Mouse (Mus musculus) stomach, embryonic 15.5 days (tissue): ENCODE measurements around the gene Gstp1. TPM values are rescaled to one million over a fixed set of nuclear protein-coding genes. Genes with fewer than 3 reads are reported as not detected.

Experiments
- ATAC-seq: fragments of 200-750 bp; cut with Nextera tagmentation; 2 replicates; pipeline ENCODE4 v1.8.0; 2017; ENCODE audit warnings: low read depth, moderate number of reproducible peaks, moderate TSS enrichment; ENCODE audit not compliant: insufficient read depth, low FRiP score
- H3K27ac ChIP-seq: fragments of 300-500 bp; sonication (generic); 2 replicates; pipeline ENCODE4 v1.5.1; 2015; ENCODE audit warnings: mild to moderate bottlenecking, inconsistent platforms
- H3K27me3 ChIP-seq: fragments of 300-500 bp; sonication (generic); replicated peaks from 2 replicates; pipeline ENCODE4 v1.6.1; 2015; ENCODE audit warnings: inconsistent platforms
- H3K36me3 ChIP-seq: fragments of 300-500 bp; sonication (generic); 2 replicates; pipeline ENCODE4 v1.6.1; 2015; ENCODE audit warnings: inconsistent platforms
- H3K4me1 ChIP-seq: fragments of 300-500 bp; sonication (generic); 2 replicates; pipeline ENCODE4 v1.6.1; 2015; ENCODE audit warnings: inconsistent platforms
- H3K4me2 ChIP-seq: fragments of 300-500 bp; sonication (generic); 2 replicates; pipeline ENCODE4 v1.6.1; 2015; ENCODE audit warnings: mild to moderate bottlenecking, inconsistent platforms
- H3K4me3 ChIP-seq: fragments of 300-500 bp; sonication (generic); replicated peaks from 2 replicates; pipeline ENCODE4 v1.5.1; 2015; ENCODE audit warnings: inconsistent platforms
- H3K9ac ChIP-seq: fragments of 300-500 bp; sonication (generic); 2 replicates; pipeline ENCODE4 v1.6.1; 2015; ENCODE audit warnings: inconsistent platforms
- H3K9me3 ChIP-seq: fragments of 300-500 bp; sonication (generic); 2 replicates; pipeline ENCODE4 v1.6.1; 2016; ENCODE audit warnings: inconsistent platforms
- WGBS: fragments of 180-500 bp; shearing (Covaris S2); methylation state at CpG from one replicate; pipeline ENCODE4 v1.1.7; 2015; 5-methylcytosine and 5-hydroxymethylcytosine counted together
- polyA plus RNA-seq: library from polyadenylated mRNA; unstranded; fragments of >200 nt; fragmentation: Nextera tagmentation; extraction: Ambion mirVana; gene quantifications from 2 replicates; pipeline ENCODE4 v1.2.1, GENCODE M21; 2015

Gstp1 gene
- polyA plus RNA-seq, 1 experiment from 2014 or later, result 711 TPM

DNA sequence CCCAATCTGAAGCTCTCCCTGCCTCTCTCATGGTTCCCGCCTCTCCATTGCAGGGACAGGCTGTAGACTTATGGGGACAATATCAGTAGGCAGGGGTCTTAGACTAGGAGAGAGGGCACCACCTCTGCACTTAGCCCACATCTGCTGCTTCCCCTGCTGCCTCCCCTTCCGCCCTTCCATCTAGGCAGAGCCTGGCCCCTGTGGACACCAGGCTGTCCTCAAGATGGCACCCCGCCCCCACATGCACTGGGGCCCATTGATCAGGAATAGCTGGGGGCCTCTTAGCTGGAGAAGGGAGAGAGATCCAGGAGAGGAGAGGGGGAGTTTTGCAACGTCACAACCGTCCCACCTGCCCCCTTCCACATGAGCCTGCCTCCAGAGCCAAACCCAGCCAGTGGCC is 45.4 kb downstream of the Gstp1 start, which contains the start of gene Tbx10:
Gene Tbx10 (plus strand): TSS at position 337 of the 400 bp plus-strand sequence.
- no peak within 1 kb of the TSS for H3K4me3 ChIP-seq
- no peaks in the 10 kb centered on the region for H3K27me3 ChIP-seq
- no peak within 1 kb of the TSS for H3K27ac ChIP-seq
- H3K9me3 ChIP-seq, result no peaks in the 10 kb centered on the region
- H3K9ac ChIP-seq, result no peak within 1 kb of the TSS
- ATAC-seq, result no peak
- H3K4me1 ChIP-seq, result no peaks in the 10 kb centered on the region
- no peak within 1 kb of the TSS for H3K4me2 ChIP-seq
- WGBS, result 58% methylated on average over 5 of the region's 5 CpGs
- H3K36me3 ChIP-seq, result no peaks in the 10 kb centered on the region

DNA sequence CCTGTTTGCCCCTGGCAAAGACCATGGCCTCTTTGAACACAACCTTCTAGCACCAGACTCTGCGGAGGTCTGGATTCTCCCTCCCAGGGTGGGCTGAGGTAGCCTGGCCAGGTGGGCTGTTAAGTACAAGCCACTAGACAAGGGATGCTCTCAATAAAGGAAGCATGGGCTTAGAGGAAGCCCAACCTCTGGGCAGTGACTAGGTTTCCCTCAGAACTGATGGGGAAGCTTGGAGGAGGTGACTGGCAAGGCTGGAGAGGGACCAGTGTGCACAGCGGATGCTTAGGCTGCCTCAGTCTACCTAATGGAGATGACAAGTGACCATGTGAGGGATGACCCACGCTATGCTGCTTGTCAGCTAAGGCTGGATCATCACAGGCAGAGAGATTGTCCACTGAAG is 45.8 kb downstream of the Gstp1 start:
- Histone ChIP-seq H3K27me3 (no peaks in the 10 kb centered on the region), H3K4me2 (no peak overlapping the region), H3K4me3 (no peak overlapping the region), H3K4me1 (peaks cover 2% of the 10 kb centered on the region), H3K27ac (no peak overlapping the region), H3K36me3 (no peaks in the 10 kb centered on the region), H3K9ac (no peak overlapping the region), H3K9me3 (no peaks in the 10 kb centered on the region)
- ATAC-seq, result no peak
- whole genome bisulfite sequencing, result 81% methylated on average over 3 of the region's 3 CpGs

DNA sequence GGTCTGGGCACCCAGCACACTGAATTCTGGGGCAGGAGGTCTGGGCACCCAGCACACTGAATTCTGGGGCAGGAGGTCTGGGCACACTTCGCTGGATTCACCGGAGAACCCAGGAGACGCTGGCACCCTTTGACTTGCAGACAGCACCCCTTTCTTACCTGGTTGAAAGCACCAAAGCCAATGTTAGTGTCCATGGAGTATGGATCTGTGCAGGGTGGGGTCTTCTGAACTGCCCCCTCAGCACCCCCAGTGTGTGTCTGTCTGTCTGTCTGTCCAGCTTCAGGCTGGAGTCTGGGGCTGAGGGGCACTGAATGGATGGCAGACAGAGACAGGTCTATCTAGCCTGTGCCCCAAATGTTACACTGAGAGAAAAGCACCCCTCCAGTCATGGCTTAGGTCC is 46.2 kb downstream of the Gstp1 start:
- H3K9me3 ChIP-seq, result no peaks in the 10 kb centered on the region
- no peak overlapping the region for H3K4me3 ChIP-seq
- H3K27me3 ChIP-seq, result no peaks in the 10 kb centered on the region
- no peak overlapping the region for H3K9ac ChIP-seq
- no peak overlapping the region for H3K27ac ChIP-seq
- ATAC-seq, result no peak
- no peaks in the 10 kb centered on the region for H3K36me3 ChIP-seq
- no peak overlapping the region for H3K4me2 ChIP-seq
- 86% methylated on average over 3 of the region's 3 CpGs for WGBS
- peaks cover 6% of the 10 kb centered on the region for H3K4me1 ChIP-seq

DNA sequence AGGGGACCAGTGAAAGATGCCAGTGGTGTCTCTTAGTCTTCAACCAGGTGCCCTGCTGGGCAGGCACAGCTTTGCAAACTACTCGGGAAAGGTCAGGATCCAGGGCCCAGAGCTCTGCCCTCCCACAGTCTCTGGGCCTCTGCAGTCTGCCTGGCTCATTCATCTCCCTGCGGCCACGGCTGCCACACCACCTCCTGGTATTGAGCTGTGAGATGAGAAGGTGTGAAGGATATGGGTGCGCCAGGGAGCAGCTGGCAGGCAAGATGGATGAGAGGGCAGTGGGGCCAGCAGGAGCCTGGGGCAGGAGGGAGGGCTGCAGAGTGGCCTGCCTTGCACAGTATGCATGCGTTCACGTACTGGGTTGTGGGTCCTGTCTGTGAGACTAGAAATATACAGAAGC is 47.0 kb downstream of the Gstp1 start:
- 33% methylated on average over 6 of the region's 6 CpGs for WGBS

DNA sequence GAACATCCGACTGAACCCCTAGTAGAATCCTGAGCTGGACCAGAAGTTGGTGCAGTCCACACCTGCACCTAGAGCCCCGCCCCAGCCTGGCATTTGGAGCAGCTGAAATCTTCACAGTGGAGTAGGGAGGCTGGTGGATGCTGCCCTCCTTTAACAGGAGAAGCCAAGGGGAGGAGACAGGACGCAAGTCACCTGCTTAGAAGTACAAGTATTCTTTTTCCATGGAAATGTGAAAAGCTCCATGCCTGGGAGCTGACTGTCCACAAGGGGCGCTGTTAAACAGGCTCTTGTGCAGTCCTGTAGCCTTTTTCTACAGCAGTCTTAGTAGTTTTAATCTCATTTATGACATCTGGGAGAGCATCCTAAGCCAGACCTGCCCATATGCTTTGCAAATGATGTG is 49.0 kb downstream of the Gstp1 start:
- ATAC-seq, result no peak
- WGBS, result 84% methylated on average over 4 of the region's 4 CpGs
- no peak overlapping the region for H3K4me2 ChIP-seq
- no peak overlapping the region for H3K4me3 ChIP-seq
- no peaks in the 10 kb centered on the region for H3K27me3 ChIP-seq
- H3K9me3 ChIP-seq, result no peaks in the 10 kb centered on the region
- no peaks in the 10 kb centered on the region for H3K36me3 ChIP-seq
- no peak overlapping the region for H3K9ac ChIP-seq
- H3K4me1 ChIP-seq, result peaks cover 18% of the 10 kb centered on the region
- H3K27ac ChIP-seq, result no peak overlapping the region

More for the DNA sequence above, 47.0 kb downstream of the Gstp1 start:
- Histone ChIP-seq H3K27ac (no peak overlapping the region), H3K36me3 (no peaks in the 10 kb centered on the region), H3K27me3 (no peaks in the 10 kb centered on the region), H3K9ac (no peak overlapping the region), H3K4me1 (peaks cover 9% of the 10 kb centered on the region), H3K4me2 (no peak overlapping the region), H3K4me3 (no peak overlapping the region), H3K9me3 (no peaks in the 10 kb centered on the region)
- ATAC-seq, result no peak

DNA sequence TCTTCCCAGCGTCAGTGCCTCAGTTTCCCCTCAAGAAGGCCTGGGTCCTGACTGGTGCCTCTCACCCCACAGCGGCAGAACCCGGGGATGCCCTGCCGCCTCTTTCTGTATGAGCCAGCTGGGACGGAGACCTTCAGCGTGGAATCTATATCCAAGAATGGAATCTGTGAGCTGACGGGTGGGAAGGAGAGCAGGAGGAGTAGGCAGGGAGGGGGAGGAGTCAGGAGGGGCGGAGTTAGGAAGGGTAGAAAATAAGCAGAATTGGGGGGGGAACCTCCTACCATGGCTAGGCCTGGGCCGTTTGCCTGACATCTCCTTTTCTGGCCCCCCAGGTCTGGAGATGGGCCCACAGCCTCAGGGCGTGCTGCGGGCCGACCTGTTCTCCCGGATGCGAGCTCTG is 49.7 kb downstream of the Gstp1 start:
- Histone ChIP-seq H3K36me3 (no peaks in the 10 kb centered on the region), H3K27ac (no peak overlapping the region), H3K9me3 (no peaks in the 10 kb centered on the region), H3K27me3 (no peaks in the 10 kb centered on the region), H3K9ac (no peak overlapping the region), H3K4me3 (no peak overlapping the region), H3K4me2 (no peak overlapping the region), H3K4me1 (peaks cover 18% of the 10 kb centered on the region)
- ATAC-seq, result no peak
- 86% methylated on average over 14 of the region's 14 CpGs for WGBS

DNA sequence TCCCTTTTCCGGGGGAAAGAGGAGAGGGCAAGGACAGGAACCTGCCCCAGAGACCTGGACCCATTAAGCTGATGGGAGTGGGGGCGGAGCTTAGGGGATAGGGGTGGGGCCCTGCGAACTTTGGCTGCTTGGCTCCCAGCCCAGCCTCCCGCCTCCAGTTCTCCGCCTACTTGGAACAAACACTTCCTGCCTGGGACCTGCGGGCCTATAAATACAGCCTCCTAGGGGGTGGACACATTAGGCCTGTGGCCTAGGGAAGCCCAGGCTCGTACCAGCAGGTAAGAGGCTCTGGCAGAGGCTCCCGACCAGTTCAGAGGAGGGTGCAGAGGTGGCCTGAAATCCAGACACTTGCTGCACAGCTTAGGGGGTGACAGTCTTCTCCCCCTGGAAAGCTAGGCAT is 51.5 kb downstream of the Gstp1 start, which contains the start of gene Acy3:
Gene Acy3 (plus strand): TSS at position 237 of the 400 bp plus-strand sequence.
- H3K9ac ChIP-seq, result no peak within 1 kb of the TSS
- no peak within 1 kb of the TSS for H3K4me3 ChIP-seq
- 9% methylated on average over 8 of the region's 8 CpGs for WGBS

More for the DNA sequence above, 51.5 kb downstream of the Gstp1 start, which contains the start of gene Acy3:
- H3K9me3 ChIP-seq, result no peaks in the 10 kb centered on the region
- peak; percentile 75 for ATAC-seq
- H3K36me3 ChIP-seq, result no peaks in the 10 kb centered on the region
- H3K4me1 ChIP-seq, result peaks cover 18% of the 10 kb centered on the region
- peak within 1 kb of the TSS; percentile 28; the same call in 1 of the 2 replicates for H3K4me2 ChIP-seq
- H3K27ac ChIP-seq, result 0 out of 2 replicates have a peak within 1 kb of the TSS, but pooled peaks have one; percentile 44
- no peaks in the 10 kb centered on the region for H3K27me3 ChIP-seq

Other genes starting within 250 kb of the Gstp1 start
- gene Chka, start 186.2 kb downstream of the Gstp1 start, polyA plus RNA-seq, result 56.9 and 65.3 TPM in 2 replicates
- 34.7 and 42.6 TPM in 2 replicates for gene Tcirg1, start 130.9 kb downstream of the Gstp1 start, polyA plus RNA-seq
- gene Ndufs8, start 125.2 kb downstream of the Gstp1 start, polyA plus RNA-seq, result 312 and 320 TPM in 2 replicates
- 3.6 and 4.2 TPM in 2 replicates for gene Aldh3b1, start 108.2 kb downstream of the Gstp1 start, polyA plus RNA-seq
- 21.4 and 22.2 TPM in 2 replicates for gene Unc93b1, start 102.8 kb downstream of the Gstp1 start, polyA plus RNA-seq
- 0.06 and 0.12 TPM in 2 replicates for gene Aldh3b3, start 79.3 kb downstream of the Gstp1 start, polyA plus RNA-seq
- 14.6 and 22.8 TPM in 2 replicates for gene Aldh3b2, start 65.7 kb downstream of the Gstp1 start, polyA plus RNA-seq
- 9.2 and 9.8 TPM in 2 replicates for gene Acy3, start 51.4 kb downstream of the Gstp1 start, polyA plus RNA-seq
- 0.21 and 0.31 TPM in 2 replicates for gene Tbx10, start 45.2 kb downstream of the Gstp1 start, polyA plus RNA-seq
- 32.2 and 33.6 TPM in 2 replicates for gene Nudt8, start 37.4 kb downstream of the Gstp1 start, polyA plus RNA-seq
- gene Gm49405, start 37.4 kb downstream of the Gstp1 start, polyA plus RNA-seq, result 3.5 and 3.8 TPM in 2 replicates
- 4.0 and 4.5 TPM in 2 replicates for gene Doc2g, start 34.7 kb downstream of the Gstp1 start, polyA plus RNA-seq
- 198 and 218 TPM in 2 replicates for gene Ndufv1, start 25.2 kb downstream of the Gstp1 start, polyA plus RNA-seq
- 13.2 and 19.1 TPM in 2 replicates for gene Gstp2, start 8.0 kb upstream of the Gstp1 start, polyA plus RNA-seq
- gene Gstp3, start 21.6 kb upstream of the Gstp1 start, polyA plus RNA-seq, result 3.3 and 7.1 TPM in 2 replicates
- gene Cabp2, start 43.6 kb upstream of the Gstp1 start, polyA plus RNA-seq, result 3.1 and 3.6 TPM in 2 replicates
- 121 and 130 TPM in 2 replicates for gene Cdk2ap2, start 59.2 kb upstream of the Gstp1 start, polyA plus RNA-seq
- 12.9 and 16.2 TPM in 2 replicates for gene Pitpnm1, start 62.0 kb upstream of the Gstp1 start, polyA plus RNA-seq
- gene Aip, start 87.9 kb upstream of the Gstp1 start, polyA plus RNA-seq, result 79.0 and 91.0 TPM in 2 replicates
- gene Gpr152, start 101.8 kb upstream of the Gstp1 start, polyA plus RNA-seq, result not detected in 2 replicates
- gene Cabp4, start 106.0 kb upstream of the Gstp1 start, polyA plus RNA-seq, result 0.13 and 0.19 TPM in 2 replicates
- 164 and 180 TPM in 2 replicates for gene Coro1b, start 110.6 kb upstream of the Gstp1 start, polyA plus RNA-seq
- 6.4 and 7.5 TPM in 2 replicates for gene Ptprcap, start 115.6 kb upstream of the Gstp1 start, polyA plus RNA-seq
- 44.7 and 49.5 TPM in 2 replicates for gene Rps6kb2, start 125.4 kb upstream of the Gstp1 start, polyA plus RNA-seq
- 1.5 and 2.0 TPM in 2 replicates for gene Carns1, start 137.5 kb upstream of the Gstp1 start, polyA plus RNA-seq
- gene Tbc1d10c, start 153.3 kb upstream of the Gstp1 start, polyA plus RNA-seq, result 3.0 and 4.0 TPM in 2 replicates
- 745 and 766 TPM in 2 replicates for gene Ppp1ca, start 154.1 kb upstream of the Gstp1 start, polyA plus RNA-seq
- gene Rad9a, start 163.7 kb upstream of the Gstp1 start, polyA plus RNA-seq, result 25.4 and 27.4 TPM in 2 replicates
- 5.4 and 6.2 TPM in 2 replicates for gene Clcf1, start 176.3 kb upstream of the Gstp1 start, polyA plus RNA-seq
- not detected in 2 replicates for gene AC109138.7, start 176.4 kb upstream of the Gstp1 start, polyA plus RNA-seq
- 26.7 and 36.4 TPM in 2 replicates for gene Pold4, start 193.9 kb upstream of the Gstp1 start, polyA plus RNA-seq
- 27.6 and 32.6 TPM in 2 replicates for gene Ssh3, start 231.2 kb upstream of the Gstp1 start, polyA plus RNA-seq
- gene Ankrd13d, start 245.2 kb upstream of the Gstp1 start, polyA plus RNA-seq, result 9.5 TPM in 2 replicates